Mouse (Mus musculus): ENCODE measurements at regions not wholly inside any gene's neighbourhood (a gene's known extent, or its start where the extent isn't known, plus 50 kb on each side); places are given as distances from the start of the nearest gene placed in this dataset.

DNA sequence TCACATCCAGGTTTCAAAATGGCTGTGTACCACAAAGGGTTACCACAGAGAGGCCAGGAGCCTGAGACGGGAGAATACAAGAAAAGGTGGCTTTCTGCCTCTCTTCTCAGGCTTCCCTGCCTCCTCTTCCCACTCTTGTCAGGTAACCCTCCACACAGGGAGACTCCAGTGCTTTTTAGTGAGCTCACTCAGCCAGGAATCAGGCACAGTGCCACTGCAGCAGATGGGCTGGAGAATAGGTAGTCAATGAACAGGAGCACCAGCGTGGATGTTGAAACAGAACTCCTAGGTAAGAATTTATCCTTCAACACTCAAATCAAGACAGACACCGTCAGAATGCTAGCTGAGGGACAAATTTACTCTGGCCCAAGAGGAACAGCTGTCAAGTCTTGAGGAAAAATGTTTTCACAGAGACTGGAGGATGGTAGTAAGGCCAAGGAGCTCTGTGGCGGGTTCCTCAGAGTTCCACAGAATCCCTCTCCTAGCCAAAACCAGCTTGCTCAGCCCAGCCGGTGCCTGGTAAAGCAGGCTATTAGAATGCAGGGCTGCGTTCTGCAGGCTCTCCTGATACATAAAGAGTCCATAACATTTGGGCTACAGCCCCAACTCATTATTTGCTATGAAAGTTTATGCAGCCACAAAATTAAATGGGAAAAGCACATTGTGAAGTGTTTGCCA, 117.0 kb upstream of the Gm10306 start:
- Histone ChIP-seq H3K9me3 (replicated peaks; ENCODE audit: control insufficient read depth, low read length) (no peaks in the 10 kb centered on the region), H3K4me3 (ENCODE audit: low read depth, low read length) (no peak overlapping the region), H3K36me3 (ENCODE audit: control insufficient read depth, insufficient read depth, low read length) (no peaks in the 10 kb centered on the region), H3K4me2 (no peak overlapping the region), H3K27me3 (ENCODE audit: control insufficient read depth, insufficient read depth, low read length) (no peaks in the 10 kb centered on the region), H3K27ac (ENCODE audit: low read depth, low read length) (no peak overlapping the region), H3K4me1 (ENCODE audit: control insufficient read depth, insufficient read depth, low read length) (no peaks in the 10 kb centered on the region), H3K9ac (ENCODE audit: low read depth, low read length) (no peak overlapping the region)
- no peak for ATAC-seq (replicated peaks; ENCODE audit: insufficient number of reproducible peaks, low FRiP score, low TSS enrichment)
- WGBS (ENCODE audit: insufficient replicate concordance): 70% methylated on average over 6 of the region's 6 CpGs

DNA sequence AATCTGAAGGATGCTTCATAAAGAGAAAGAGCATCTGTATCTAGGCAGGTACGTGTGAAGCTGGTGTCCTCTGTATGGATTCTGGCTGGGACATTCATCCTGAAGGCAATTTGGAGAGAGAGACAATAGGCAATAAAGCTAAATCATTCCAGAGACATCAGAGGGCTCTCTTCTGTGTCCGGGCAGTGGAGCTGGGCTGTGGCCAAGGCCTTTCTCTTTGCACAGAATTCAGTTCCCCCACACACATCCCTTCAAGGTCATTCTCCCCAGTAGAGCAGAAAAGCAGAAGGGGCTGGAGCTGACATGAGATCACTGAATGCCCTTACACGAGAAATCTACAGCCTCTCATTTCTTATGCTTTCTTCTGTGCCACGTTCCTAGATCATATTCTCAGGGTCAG, 109.7 kb upstream of the Gm10306 start:
- no peak for ATAC-seq (replicated peaks; ENCODE audit: insufficient number of reproducible peaks, low FRiP score, low TSS enrichment)
- no peaks in the 10 kb centered on the region for H3K27me3 ChIP-seq (ENCODE audit: control insufficient read depth, insufficient read depth, low read length)
- 70% methylated on average over 4 of the region's 4 CpGs for WGBS (ENCODE audit: insufficient replicate concordance)

More for the DNA sequence above, 109.7 kb upstream of the Gm10306 start:
- Histone ChIP-seq H3K4me2 (no peak overlapping the region), H3K36me3 (ENCODE audit: control insufficient read depth, insufficient read depth, low read length) (no peaks in the 10 kb centered on the region), H3K4me1 (ENCODE audit: control insufficient read depth, insufficient read depth, low read length) (no peaks in the 10 kb centered on the region), H3K9ac (ENCODE audit: low read depth, low read length) (no peak overlapping the region), H3K4me3 (ENCODE audit: low read depth, low read length) (no peak overlapping the region), H3K27ac (ENCODE audit: low read depth, low read length) (no peak overlapping the region), H3K9me3 (replicated peaks; ENCODE audit: control insufficient read depth, low read length) (no peaks in the 10 kb centered on the region)

All from heart, embryonic 11.5 days (tissue).